Mouse (Mus musculus) layer of hippocampus, adult 6 months (tissue): ENCODE data around the gene Pglyrp2. TPM values are rescaled to one million over a fixed set of nuclear protein-coding genes. Genes with fewer than 3 reads are reported as not detected.

Experiments used
- long read RNA-seq, 2 experiments: library from polyadenylated mRNA; unstranded; transcript quantifications; one replicate each; pipeline ENCODE4 v2.0.0; 2019 to 2020
- microRNA-seq: library from miRNA; unstranded; fragments of <30 nt; microRNA quantifications from one replicate; pipeline ENCODE4 v1.2.0, GENCODE M21; 2020
- polyA plus RNA-seq: library from polyadenylated mRNA; unstranded; fragments of <200 nt; fragmentation: Nextera tagmentation; gene quantifications from 2 replicates; pipeline ENCODE4 v1.2.3, GENCODE M21; 2021

The Pglyrp2 gene
- not detected in 2 replicates for polyA plus RNA-seq
- long read RNA-seq, experiment 1, result 0 reads
- long read RNA-seq, experiment 2, result 0 reads

DNA sequence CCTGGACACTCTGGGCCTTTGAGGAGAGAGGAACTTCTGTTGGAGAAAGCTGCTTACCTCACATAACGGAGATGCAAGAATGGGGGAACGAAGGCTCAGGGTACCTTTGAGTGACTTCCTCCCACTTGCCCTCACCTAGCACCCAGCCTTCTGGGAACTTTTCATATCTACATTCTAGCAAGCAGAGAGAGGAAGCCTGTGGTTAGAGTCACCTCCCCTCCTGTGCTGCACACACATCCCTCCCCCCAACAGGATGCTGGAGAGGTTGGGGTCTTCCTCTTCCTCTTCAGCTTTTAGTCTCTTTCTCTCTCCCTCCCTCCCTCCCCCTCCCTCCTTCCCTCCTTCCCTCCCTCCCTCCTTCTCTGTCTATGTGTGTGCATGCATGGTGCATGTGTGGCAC lies at the start of gene Pglyrp2:
Gene Pglyrp2 (minus strand): TSS at position 134 of the 400 bp plus-strand sequence.

DNA sequence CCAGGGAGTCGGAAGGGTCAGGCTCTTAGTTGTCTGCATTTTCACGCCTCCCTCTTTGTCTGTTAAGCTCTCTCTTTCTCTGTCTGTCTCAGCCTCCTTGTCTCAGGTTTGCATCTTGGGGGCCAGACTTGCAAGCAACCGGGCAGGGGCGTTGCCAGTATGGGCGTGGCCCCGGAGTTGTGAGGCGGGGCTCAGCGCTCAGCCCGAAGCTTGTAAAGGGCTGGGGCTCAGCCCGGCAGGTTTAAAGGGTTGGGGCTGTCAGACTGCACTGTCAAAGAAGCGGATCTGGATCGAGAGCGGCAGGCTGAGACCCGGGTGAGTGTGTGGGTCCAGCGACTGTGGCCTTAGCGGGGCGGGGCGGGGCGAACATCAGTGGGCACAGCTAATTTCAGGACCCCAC lies 28.5 kb upstream of the Pglyrp2 start, which contains the start of gene Cyp4f39:
Gene Cyp4f39 (plus strand): TSS at position 242 of the 400 bp plus-strand sequence.

DNA sequence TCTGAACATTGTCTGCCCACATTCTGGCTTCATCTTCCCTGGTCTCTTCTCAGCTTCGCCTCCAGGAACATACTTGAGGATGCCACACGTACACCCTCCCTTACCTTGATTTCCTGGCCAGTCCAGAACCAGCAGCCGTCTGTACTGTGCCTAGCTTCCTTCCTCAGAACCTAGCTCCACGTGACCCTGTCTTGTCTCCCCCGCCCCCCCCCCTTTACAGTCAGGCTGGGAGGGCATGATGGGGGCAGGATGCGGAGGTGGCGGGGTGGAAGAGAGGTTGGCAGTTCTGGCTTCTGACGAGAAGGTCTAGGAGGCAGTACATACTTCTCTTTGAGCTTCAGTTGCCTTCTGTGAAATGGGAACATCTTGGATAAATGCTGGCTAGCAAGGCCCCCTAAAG lies 20.6 kb downstream of the Pglyrp2 start, which contains the start of gene Rasal3:
Gene Rasal3 (minus strand): TSS at position 167 of the 400 bp plus-strand sequence.

DNA sequence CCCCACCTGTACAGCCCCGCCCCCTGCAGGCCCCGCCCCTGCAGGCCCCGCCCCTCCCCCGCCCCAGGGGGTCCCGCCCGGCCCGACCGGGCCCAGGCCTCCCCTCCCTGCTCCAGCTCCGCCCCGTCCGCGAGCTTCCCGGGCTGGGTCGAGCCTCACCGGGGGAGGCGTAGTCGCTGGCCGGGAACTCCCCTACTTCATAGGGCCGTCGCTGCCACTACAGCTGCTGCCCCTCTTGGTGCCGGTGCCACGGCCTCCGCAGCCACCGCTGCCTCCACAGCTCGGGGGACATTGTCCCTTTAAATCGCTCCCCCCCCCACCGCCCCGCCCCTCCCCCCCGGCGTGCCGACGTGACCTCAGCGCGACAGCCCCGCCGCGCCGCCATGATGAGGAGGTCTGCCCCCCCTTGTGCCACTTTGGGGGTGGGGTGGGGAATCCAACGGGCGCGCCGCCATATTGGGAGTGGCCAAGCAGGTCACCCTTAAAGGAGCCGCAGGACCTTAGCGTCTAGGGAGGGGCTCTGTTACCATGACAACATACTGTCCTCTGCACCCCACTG lies 34.8 kb downstream of the Pglyrp2 start, which contains the start of gene Wiz:
Gene Wiz (minus strand): TSS at position 339 of the 559 bp plus-strand sequence.

Small RNAs within 50 kb of the gene (microRNA-seq; reads per million reads assigned to microRNA genes)
- not detected for gene Gm22201

Other genes starting within 250 kb of the Pglyrp2 start
- 0.13 TPM in 1 of 2 replicates, not detected in the other for gene Ephx3, start 234.6 kb downstream of the Pglyrp2 start, polyA plus RNA-seq
- 13.7 and 15.7 TPM in 2 replicates for gene Brd4, start 139.4 kb downstream of the Pglyrp2 start, polyA plus RNA-seq
- 6.3 and 7.4 TPM in 2 replicates for gene Akap8, start 102.9 kb downstream of the Pglyrp2 start, polyA plus RNA-seq
- 29.5 and 30.4 TPM in 2 replicates for gene Akap8l, start 73.6 kb downstream of the Pglyrp2 start, polyA plus RNA-seq
- gene Wiz, start 34.7 kb downstream of the Pglyrp2 start, polyA plus RNA-seq, result 17.2 and 25.2 TPM in 2 replicates
- gene Rasal3, start 20.6 kb downstream of the Pglyrp2 start, polyA plus RNA-seq, result 1.2 and 1.5 TPM in 2 replicates
- gene Cyp4f39, start 28.6 kb upstream of the Pglyrp2 start, polyA plus RNA-seq, result 0.11 TPM in 1 of 2 replicates, not detected in the other
- gene Cyp4f17, start 81.9 kb upstream of the Pglyrp2 start, polyA plus RNA-seq, result 1.8 and 2.9 TPM in 2 replicates
- 3.1 and 4.4 TPM in 2 replicates for gene Cyp4f16, start 112.4 kb upstream of the Pglyrp2 start, polyA plus RNA-seq
- gene Cyp4f37, start 197.1 kb upstream of the Pglyrp2 start, polyA plus RNA-seq, result not detected in 2 replicates
- gene Cyp4f40, start 234.7 kb upstream of the Pglyrp2 start, polyA plus RNA-seq, result not detected in 2 replicates